Mouse (Mus musculus): ENCODE measurements around the gene E4f1.
A peak's percentile ranks its signal among the peaks of the same experiment; 100 is the strongest.
"Not testable (repeated sequence)": the region's sequence is repeated elsewhere in the genome, so short reads cannot be mapped to it uniquely, and the experiment has no call there.

E4f1 gene

DNA sequence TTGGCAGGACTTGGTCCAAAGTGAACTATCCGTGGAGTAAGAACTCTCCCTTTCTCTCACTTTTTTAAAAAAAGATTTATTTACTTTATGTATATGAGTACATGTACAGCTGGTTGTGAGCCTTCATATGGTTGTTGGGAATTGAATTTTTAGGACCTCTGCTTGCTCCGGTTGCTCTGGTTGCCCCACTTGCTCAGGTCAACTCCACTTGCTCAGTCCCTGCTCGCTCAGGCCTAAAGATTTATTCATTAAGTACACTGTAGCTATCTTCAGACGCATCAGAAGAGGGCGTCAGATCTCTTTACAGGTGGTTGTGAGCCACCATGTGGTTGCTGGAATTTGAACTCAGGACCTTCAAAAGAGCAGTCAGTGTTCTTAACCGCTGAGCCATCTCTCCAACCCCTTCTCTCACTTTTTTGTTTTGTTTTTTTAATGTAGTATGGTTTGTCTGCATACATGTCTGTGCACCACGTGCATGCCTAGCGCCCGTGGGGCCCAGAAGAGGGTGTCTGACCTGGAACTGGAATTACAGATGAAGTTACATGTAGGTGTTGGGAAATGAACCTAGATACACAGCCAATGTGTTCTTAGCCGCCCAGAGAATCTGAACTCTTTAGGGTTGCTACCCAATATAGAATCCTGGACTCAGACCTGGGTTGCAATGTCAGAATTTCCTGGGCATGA, 14.4 kb downstream of the E4f1 start:
- DNase-seq = not testable (repeated sequence)

DNA sequence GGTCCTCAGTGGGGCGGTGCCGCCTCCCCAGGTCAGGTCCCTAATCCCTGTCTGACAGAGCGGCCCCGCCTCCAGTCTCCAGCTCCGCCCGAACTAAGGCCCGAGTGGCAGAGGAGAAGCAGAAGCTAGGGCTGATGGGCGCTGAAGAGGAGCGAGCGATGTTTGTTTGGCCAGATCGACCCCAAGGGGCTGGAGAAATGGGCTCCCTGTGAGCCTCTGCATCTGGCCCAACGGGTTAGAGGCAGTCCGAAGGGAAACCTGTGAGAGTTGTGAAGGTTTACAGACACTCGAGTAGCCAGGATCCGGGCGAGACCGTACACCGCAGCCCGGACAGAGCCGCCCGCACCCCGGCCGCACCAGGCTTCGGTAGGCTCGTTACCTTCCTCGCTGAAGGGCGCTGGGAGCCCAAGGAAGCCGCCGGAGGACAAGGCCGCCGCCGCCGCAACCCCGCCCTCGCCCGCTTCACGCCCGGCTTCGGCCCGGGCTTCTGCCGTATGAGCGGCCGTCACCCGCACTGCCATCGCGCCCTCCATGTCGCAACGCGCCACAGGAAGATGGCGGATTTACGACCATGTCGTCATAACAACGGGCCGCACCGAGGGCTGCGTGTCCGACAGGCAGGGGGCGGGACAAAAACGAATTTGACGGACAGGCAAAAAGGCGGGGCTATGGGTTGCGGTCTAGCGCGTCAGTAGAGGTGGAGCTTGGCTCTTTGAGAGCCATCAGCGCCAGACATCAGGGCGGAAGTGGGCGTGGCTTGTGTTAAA, 15.2 kb downstream of the E4f1 start:
- DNase-seq = peak; percentile 100

DNA sequence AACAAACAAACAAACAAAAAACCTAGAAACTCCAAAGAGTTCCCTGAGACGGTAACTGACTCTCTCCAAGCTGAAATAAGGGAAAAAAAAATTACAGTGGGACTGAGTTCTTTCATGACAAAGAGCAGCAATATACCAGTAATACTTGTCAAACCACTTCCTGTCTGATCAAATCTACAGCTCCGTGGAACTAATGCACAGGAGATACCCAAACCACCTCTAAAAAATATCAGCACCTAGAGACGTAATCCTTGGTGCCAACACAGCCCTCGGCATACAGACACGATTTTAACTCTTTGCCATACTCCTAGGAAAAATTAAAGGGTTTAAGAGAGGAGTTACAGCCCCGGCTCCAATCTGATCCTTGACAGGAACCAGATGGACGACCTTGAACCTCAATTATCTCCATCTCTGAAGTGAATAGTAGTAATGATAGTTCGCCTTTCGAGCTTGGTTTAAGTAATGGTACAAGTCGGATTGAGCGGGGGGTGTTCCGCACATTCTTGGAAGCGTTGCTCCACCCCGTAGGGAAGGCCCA, 15.8 kb downstream of the E4f1 start:
- DNase-seq = no peak

- peak; percentile 73 for DNase-seq
Measured at GRCm38 (mm10) chr17:24453372-24453771, 16.7 kb downstream of the E4f1 start.

DNA sequence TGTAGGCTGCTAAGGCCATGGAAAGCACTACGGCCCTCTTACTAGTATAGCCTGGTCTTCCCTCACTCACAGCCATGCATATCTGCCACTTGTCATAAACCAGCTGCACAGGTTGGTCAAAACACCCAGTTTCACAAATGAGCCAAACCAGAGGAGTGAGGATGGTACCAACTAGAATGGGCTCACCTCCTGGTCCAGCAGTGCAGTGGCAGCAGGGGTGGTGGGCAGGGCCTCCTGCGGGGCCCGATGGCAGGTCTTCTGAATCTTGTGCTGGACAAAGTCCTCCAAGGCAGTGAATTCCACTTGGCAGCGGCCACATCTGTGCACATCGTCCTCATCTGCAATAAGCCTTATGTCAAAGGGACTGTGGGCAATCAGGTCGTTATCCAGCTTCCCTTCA, 18.9 kb downstream of the E4f1 start:
- no peak for DNase-seq

DNA sequence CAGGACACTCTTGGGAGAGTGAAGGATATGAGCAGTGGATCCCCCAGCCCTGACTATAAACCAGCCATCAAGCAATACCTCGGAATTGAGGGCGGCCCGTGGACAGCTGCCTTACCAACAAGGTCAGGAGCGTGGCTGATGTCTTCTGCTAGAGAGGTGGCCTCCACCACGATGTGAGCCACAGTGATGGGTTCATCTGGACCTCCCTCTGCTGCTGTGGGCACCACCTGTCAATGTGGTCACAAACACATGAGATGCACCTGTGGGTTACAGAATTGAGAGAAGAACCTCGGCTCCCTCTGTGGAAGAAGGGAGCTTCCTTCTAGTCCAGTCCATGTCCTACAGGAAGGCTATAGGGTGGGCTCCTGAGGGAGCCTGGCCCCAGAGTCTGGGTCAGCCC, 20.6 kb downstream of the E4f1 start:
- no peak for DNase-seq

- DNase-seq = no peak
Measured at GRCm38 (mm10) chr17:24446590-24446989, 23.5 kb downstream of the E4f1 start.

DNA sequence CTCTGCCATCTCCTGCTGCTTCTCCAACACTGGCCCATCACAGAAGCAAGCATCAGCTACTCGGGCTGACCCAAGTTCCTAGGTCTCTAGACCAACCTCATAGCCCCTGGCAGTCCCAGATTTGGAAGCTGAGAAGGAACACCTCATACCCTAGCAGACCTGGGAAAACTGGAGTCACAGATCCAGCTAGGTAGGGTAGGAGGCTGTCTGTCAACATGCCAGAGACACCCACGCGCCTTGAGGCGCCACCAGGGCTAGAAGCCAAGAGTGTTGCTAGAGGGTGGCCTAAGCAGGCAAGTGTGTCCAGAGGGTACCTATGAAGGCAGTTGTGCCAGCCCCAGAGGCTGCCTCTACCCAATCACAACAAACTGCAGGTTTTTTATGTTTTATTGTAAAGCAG, 26.7 kb downstream of the E4f1 start:
- peak; percentile 34 for DNase-seq

GRCm38 (mm10) chr17:24442632-24443155, 27.4 kb downstream of the E4f1 start, which contains the start of gene Dnase1l2:
TSS of gene Dnase1l2 (minus strand) at chr17:24443105.
- DNase-seq = no peak

DNA sequence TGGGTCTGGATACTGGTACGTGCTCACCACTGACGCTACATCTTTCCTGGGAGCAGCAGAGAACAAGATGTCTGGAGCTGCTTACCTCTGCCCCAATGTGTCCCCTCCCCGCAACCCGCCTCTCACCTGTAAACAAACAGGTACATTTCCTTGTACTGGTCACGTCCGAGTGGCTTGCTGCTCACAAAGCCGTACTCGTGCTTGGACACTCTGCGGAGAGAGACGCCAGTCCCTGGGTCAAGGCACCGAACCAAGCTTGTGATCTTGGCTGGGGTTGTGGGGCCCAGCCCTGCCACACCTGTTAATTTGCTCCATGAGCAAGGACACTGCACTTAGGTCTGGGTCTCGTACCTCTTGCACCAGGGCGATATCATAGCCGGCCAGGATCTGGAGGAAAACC, 28.0 kb downstream of the E4f1 start:
- DNase-seq = peak; percentile 27

GRCm38 (mm10) chr17:24441148-24441547, 29.0 kb downstream of the E4f1 start:
- no peak for DNase-seq

DNA sequence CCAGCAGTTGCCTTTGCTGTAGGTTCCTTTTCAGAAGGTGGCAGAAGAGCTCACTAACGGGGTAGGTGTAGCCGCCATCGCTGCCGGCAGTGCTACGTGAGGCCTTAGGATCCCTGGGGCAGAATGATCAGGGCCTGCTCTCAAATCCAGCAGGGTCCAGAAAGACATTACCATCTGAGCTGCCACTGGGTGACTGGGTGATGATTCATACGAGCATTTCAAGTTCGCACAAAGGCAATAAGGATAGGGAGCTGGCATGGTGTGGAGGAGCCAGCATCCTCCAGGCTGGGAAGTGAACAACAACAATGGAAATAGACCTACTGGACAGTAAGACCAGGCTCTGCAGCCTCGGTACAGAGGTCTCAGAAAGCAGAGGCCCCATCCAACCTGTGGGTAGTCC, 29.7 kb downstream of the E4f1 start:
- DNase-seq = no peak

DNA sequence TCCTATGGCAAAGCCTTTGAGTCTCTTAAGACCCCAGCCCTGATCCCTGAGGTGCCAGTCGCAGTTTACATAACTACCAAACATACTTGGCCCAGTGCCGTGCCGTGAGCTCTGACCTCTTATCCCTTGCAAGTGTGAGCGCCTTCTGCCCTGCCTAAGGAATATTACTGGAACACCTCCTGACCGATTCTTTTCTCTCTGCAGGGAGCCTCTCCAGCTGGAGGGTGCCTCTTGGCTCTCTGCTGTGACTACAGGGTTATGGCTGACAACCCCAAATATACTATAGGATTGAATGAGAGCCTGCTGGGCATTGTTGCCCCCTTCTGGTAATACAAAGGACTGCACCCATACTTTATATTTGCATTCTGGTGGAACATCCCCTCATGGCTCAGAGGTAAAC, 33.1 kb downstream of the E4f1 start:
- peak; percentile 62 for DNase-seq

- peak; percentile 82 for DNase-seq
Measured at GRCm38 (mm10) chr17:24429201-24429983, 40.7 kb downstream of the E4f1 start.

GRCm38 (mm10) chr17:24427170-24427557, 42.9 kb downstream of the E4f1 start:
- peak; percentile 49 for DNase-seq

GRCm38 (mm10) chr17:24426471-24427169, 43.5 kb downstream of the E4f1 start, which contains the start of gene Eci1:
TSS of gene Eci1 (plus strand) at chr17:24426641.
- peak; percentile 99 for DNase-seq

- DNase-seq = no peak
Measured at GRCm38 (mm10) chr17:24425905-24426304, 44.2 kb downstream of the E4f1 start.

GRCm38 (mm10) chr17:24425326-24425725, 44.8 kb downstream of the E4f1 start:
- DNase-seq = not testable (repeated sequence)

DNA sequence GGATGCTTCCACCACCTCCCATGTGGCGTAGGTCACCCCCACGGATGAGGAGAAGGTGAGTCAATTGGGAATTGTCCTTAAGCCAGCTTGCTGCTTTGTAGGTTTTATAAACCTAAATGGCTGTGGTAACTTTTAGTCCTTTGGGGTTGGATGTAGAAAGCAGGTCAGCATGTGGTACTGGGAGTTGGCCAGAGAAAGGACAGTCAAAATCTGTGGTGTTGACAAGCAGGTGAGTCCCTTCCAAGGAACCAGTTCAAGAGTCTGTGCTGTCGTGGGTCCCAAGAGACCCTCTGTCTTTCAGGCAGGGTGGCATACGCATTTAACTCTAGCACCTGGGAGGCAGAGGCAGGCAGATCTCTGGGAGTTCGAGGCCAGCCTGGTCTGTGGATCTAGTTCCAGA, 45.6 kb downstream of the E4f1 start:
- no peak for DNase-seq

DNA sequence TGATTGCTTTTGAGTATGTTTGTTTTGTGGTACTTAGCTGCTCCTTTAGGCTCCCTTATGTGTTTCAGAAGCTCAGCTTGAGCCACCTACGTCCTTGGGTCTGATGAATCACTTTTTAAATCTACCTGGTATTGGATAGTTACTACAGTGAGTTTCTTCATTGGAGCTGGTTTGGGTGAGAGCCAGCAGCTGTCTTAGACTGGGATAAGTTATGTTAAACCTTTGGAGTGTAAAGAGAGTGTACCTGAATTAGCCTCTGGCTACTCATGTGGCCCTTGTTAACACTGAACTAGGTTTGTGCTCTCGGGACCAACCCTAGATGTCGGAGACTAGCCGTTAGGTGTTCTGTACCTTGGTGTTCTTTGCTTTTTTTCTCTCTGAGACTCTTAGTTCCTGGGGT, 47.0 kb downstream of the E4f1 start:
- no peak for DNase-seq

DNA sequence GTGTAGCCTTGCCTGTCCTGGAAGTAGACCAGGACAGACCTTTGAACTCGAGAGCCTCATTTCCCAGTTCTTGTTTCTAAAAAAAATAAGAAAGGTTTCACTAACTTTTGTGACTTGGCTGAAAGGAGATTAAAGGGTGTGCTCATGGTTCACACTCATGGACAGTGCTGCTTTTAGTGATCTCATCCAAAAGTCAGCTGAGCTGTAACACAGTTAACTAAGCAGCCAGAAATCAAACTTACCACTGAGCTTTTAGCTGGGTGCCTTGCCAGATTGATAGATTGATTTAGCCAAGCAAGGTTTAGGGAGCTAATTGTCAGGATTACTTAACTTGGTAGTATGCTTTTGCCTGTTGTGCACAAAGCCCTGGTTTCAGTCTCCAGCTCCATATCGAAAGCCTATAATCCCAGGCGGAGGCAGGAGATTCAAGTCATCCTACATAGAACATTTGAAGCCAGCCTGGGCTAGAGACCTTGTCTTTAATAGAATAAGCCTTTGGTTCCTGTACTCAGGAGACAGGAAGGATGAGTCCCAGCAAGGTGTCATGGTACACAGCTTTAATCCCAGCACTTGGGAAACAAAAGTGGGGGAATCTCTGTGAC, 54.0 kb downstream of the E4f1 start:
- peak; percentile 28 for DNase-seq

- DNase-seq = no peak
Measured at GRCm38 (mm10) chr17:24415011-24415410, 55.1 kb downstream of the E4f1 start.
